Mouse (Mus musculus) NIH3T3 (cell line): ENCODE data around the gene N4bp2.
"Not testable (repeated sequence)": the region's sequence is repeated elsewhere in the genome, so short reads cannot be mapped to it uniquely, and the experiment has no call there.

Experiments
- DNase-seq: peaks from one replicate; pipeline ENCODE4 v3.0.0-alpha.2; 2012; ENCODE audit warnings: low read depth

Gene N4bp2

GRCm38 (mm10) chr5:65763088-65763915 is at the start of gene N4bp2:
Gene N4bp2, plus strand, starts transcription at chr5:65763521.
- peak; percentile 84 for DNase-seq

GRCm38 (mm10) chr5:65715084-65715483 is 48.2 kb upstream of the N4bp2 start:
- DNase-seq: no peak

- no peak for DNase-seq
Measured at GRCm38 (mm10) chr5:65717063-65717902, 46.0 kb upstream of the N4bp2 start.

- DNase-seq: not testable (repeated sequence)
Measured at GRCm38 (mm10) chr5:65717903-65718211, 45.5 kb upstream of the N4bp2 start.

GRCm38 (mm10) chr5:65718368-65718767 is 45.0 kb upstream of the N4bp2 start:
- DNase-seq: peak; percentile 67

GRCm38 (mm10) chr5:65724311-65725054 is 38.8 kb upstream of the N4bp2 start:
- peak; percentile 78 for DNase-seq

- no peak for DNase-seq
Measured at GRCm38 (mm10) chr5:65731173-65732007, 31.9 kb upstream of the N4bp2 start.

GRCm38 (mm10) chr5:65735601-65736000 is 27.7 kb upstream of the N4bp2 start:
- DNase-seq: peak; percentile 50

- no peak for DNase-seq
Measured at GRCm38 (mm10) chr5:65739366-65739765, 24.0 kb upstream of the N4bp2 start.

GRCm38 (mm10) chr5:65746908-65747307 is 16.4 kb upstream of the N4bp2 start:
- no peak for DNase-seq

- DNase-seq: no peak
Measured at GRCm38 (mm10) chr5:65748386-65748785, 14.9 kb upstream of the N4bp2 start.

- no peak for DNase-seq
Measured at GRCm38 (mm10) chr5:65748880-65749279, 14.4 kb upstream of the N4bp2 start.

GRCm38 (mm10) chr5:65752021-65752420 is 11.3 kb upstream of the N4bp2 start:
- DNase-seq: no peak

- DNase-seq: no peak
Measured at GRCm38 (mm10) chr5:65755859-65756258, 7.5 kb upstream of the N4bp2 start.

- DNase-seq: peak; percentile 7
Measured at GRCm38 (mm10) chr5:65757110-65757509, 6.2 kb upstream of the N4bp2 start.

- DNase-seq: no peak
Measured at GRCm38 (mm10) chr5:65760041-65760440, 3.3 kb upstream of the N4bp2 start.

- no peak for DNase-seq
Measured at GRCm38 (mm10) chr5:65760599-65760998, 2.7 kb upstream of the N4bp2 start.

- no peak for DNase-seq
Measured at GRCm38 (mm10) chr5:65761020-65761419, 2.3 kb upstream of the N4bp2 start.

- DNase-seq: peak; percentile 40
Measured at GRCm38 (mm10) chr5:65761921-65762320, 1.4 kb upstream of the N4bp2 start.

- DNase-seq: no peak
Measured at GRCm38 (mm10) chr5:65762686-65763085, 635 bp upstream of the N4bp2 start.
